Mouse (Mus musculus): ENCODE data around the gene Slpi. TPM values are rescaled to one million over a fixed set of nuclear protein-coding genes. Genes with fewer than 3 reads are reported as not detected.

Gene Slpi
- 0.66 and 0.75 TPM in 2 replicates for polyA plus RNA-seq (2015; fragmentation: Nextera tagmentation; extraction: Ambion mirVana)

- under 1% methylated on average over 17 of the region's 17 CpGs for WGBS
- Histone ChIP-seq H3K4me3 (ENCODE audit: low read length) (peak within 1 kb of the TSS; percentile 59), H3K27me3 (replicated peaks; ENCODE audit: control insufficient read depth, insufficient read depth, low read length) (peaks cover 3% of the 10 kb centered on the region; the same call in 1 of the 2 replicates), H3K27ac (ENCODE audit: low read depth, low read length) (peak within 1 kb of the TSS; percentile 76), H3K36me3 (ENCODE audit: control insufficient read depth, insufficient read depth, low read length) (no peaks in the 10 kb centered on the region), H3K4me2 (ENCODE audit: low read length) (peak within 1 kb of the TSS; percentile 81), H3K9ac (ENCODE audit: low read depth, low read length) (peak within 1 kb of the TSS; percentile 74), H3K9me3 (ENCODE audit: control insufficient read depth, low read length) (no peaks in the 10 kb centered on the region), H3K4me1 (ENCODE audit: control insufficient read depth, insufficient read depth, low read depth, low read length) (peaks cover 7% of the 10 kb centered on the region)
- ATAC-seq, result peak; percentile 68
Observed at GRCm38 (mm10) chr2:164389020-164389419, at the start of gene Slpi. TSS of gene Slpi (minus strand) at chr2:164389095.

- H3K4me3 ChIP-seq (ENCODE audit: low read length), result no peak overlapping the region
- H3K27ac ChIP-seq (ENCODE audit: low read depth, low read length), result no peak overlapping the region
- peaks cover 13% of the 10 kb centered on the region for H3K27me3 ChIP-seq (replicated peaks; ENCODE audit: control insufficient read depth, insufficient read depth, low read length)
- WGBS, result 77% methylated on average over 8 of the region's 8 CpGs
- no peak overlapping the region for H3K4me2 ChIP-seq (ENCODE audit: low read length)
- no peak overlapping the region for H3K9ac ChIP-seq (ENCODE audit: low read depth, low read length)
- ATAC-seq, result no peak
- peaks cover 17% of the 10 kb centered on the region for H3K4me1 ChIP-seq (ENCODE audit: control insufficient read depth, insufficient read depth, low read depth, low read length)
- H3K36me3 ChIP-seq (ENCODE audit: control insufficient read depth, insufficient read depth, low read length), result no peaks in the 10 kb centered on the region
- no peaks in the 10 kb centered on the region for H3K9me3 ChIP-seq (ENCODE audit: control insufficient read depth, low read length)
Observed at GRCm38 (mm10) chr2:164438257-164438656, 49.4 kb upstream of the Slpi start.

- peaks cover 14% of the 10 kb centered on the region for H3K4me1 ChIP-seq (ENCODE audit: control insufficient read depth, insufficient read depth, low read depth, low read length)
Observed at GRCm38 (mm10) chr2:164437710-164438109, 48.8 kb upstream of the Slpi start.

GRCm38 (mm10) chr2:164436961-164437360 lies 48.1 kb upstream of the Slpi start:
- Histone ChIP-seq H3K36me3 (ENCODE audit: control insufficient read depth, insufficient read depth, low read length) (no peaks in the 10 kb centered on the region), H3K27me3 (replicated peaks; ENCODE audit: control insufficient read depth, insufficient read depth, low read length) (peaks cover 11% of the 10 kb centered on the region), H3K4me1 (ENCODE audit: control insufficient read depth, insufficient read depth, low read depth, low read length) (peaks cover 7% of the 10 kb centered on the region), H3K4me2 (ENCODE audit: low read length) (no peak overlapping the region), H3K9ac (ENCODE audit: low read depth, low read length) (no peak overlapping the region; the same call in 1 of the 2 replicates), H3K4me3 (ENCODE audit: low read length) (no peak overlapping the region), H3K9me3 (ENCODE audit: control insufficient read depth, low read length) (no peaks in the 10 kb centered on the region), H3K27ac (ENCODE audit: low read depth, low read length) (peak overlapping the region; percentile 16; the same call in 1 of the 2 replicates)
- peak; percentile 40; the same call in 1 of the 2 replicates for ATAC-seq
- WGBS, result 61% methylated on average over 3 of the region's 3 CpGs

More at GRCm38 (mm10) chr2:164437710-164438109, 48.8 kb upstream of the Slpi start:
- Histone ChIP-seq H3K36me3 (ENCODE audit: control insufficient read depth, insufficient read depth, low read length) (no peaks in the 10 kb centered on the region), H3K4me3 (ENCODE audit: low read length) (no peak overlapping the region), H3K27ac (ENCODE audit: low read depth, low read length) (no peak overlapping the region), H3K27me3 (replicated peaks; ENCODE audit: control insufficient read depth, insufficient read depth, low read length) (peaks cover 13% of the 10 kb centered on the region), H3K4me2 (ENCODE audit: low read length) (no peak overlapping the region), H3K9ac (ENCODE audit: low read depth, low read length) (no peak overlapping the region), H3K9me3 (ENCODE audit: control insufficient read depth, low read length) (no peaks in the 10 kb centered on the region)
- WGBS, result 85% methylated on average over 6 of the region's 6 CpGs
- no peak for ATAC-seq

GRCm38 (mm10) chr2:164436215-164436913 lies 47.5 kb upstream of the Slpi start:
- WGBS, result 29% methylated on average over 8 of the region's 8 CpGs
- Histone ChIP-seq H3K36me3 (ENCODE audit: control insufficient read depth, insufficient read depth, low read length) (no peaks in the 10 kb centered on the region), H3K27ac (ENCODE audit: low read depth, low read length) (peak overlapping the region; percentile 48; the same call in 1 of the 2 replicates), H3K4me1 (ENCODE audit: control insufficient read depth, insufficient read depth, low read depth, low read length) (peaks cover 2% of the 10 kb centered on the region; the same call in 1 of the 2 replicates), H3K27me3 (replicated peaks; ENCODE audit: control insufficient read depth, insufficient read depth, low read length) (peaks cover 5% of the 10 kb centered on the region), H3K9me3 (ENCODE audit: control insufficient read depth, low read length) (no peaks in the 10 kb centered on the region), H3K4me2 (ENCODE audit: low read length) (no peak overlapping the region), H3K9ac (ENCODE audit: low read depth, low read length) (no peak overlapping the region; the same call in 1 of the 2 replicates), H3K4me3 (ENCODE audit: low read length) (no peak overlapping the region)
- ATAC-seq, result 0 out of 2 replicates have a peak, but pooled peaks have one; percentile 24

- no peak overlapping the region for H3K9ac ChIP-seq (ENCODE audit: low read depth, low read length)
- H3K27ac ChIP-seq (ENCODE audit: low read depth, low read length), result no peak overlapping the region
- ATAC-seq, result no peak
- H3K4me3 ChIP-seq (ENCODE audit: low read length), result no peak overlapping the region
- no peaks in the 10 kb centered on the region for H3K27me3 ChIP-seq (replicated peaks; ENCODE audit: control insufficient read depth, insufficient read depth, low read length)
- no peak overlapping the region for H3K4me2 ChIP-seq (ENCODE audit: low read length)
- WGBS, result 57% methylated on average over 5 of the region's 5 CpGs
- H3K9me3 ChIP-seq (ENCODE audit: control insufficient read depth, low read length), result no peaks in the 10 kb centered on the region
- H3K36me3 ChIP-seq (ENCODE audit: control insufficient read depth, insufficient read depth, low read length), result no peaks in the 10 kb centered on the region
- H3K4me1 ChIP-seq (ENCODE audit: control insufficient read depth, insufficient read depth, low read depth, low read length), result no peaks in the 10 kb centered on the region
Observed at GRCm38 (mm10) chr2:164435216-164436090, 46.6 kb upstream of the Slpi start.

- H3K9ac ChIP-seq (ENCODE audit: low read depth, low read length), result no peak overlapping the region
Observed at GRCm38 (mm10) chr2:164434681-164435080, 45.8 kb upstream of the Slpi start.

GRCm38 (mm10) chr2:164433278-164433895 lies 44.5 kb upstream of the Slpi start:
- no peaks in the 10 kb centered on the region for H3K9me3 ChIP-seq (ENCODE audit: control insufficient read depth, low read length)
- no peaks in the 10 kb centered on the region for H3K4me1 ChIP-seq (ENCODE audit: control insufficient read depth, insufficient read depth, low read depth, low read length)
- H3K36me3 ChIP-seq (ENCODE audit: control insufficient read depth, insufficient read depth, low read length), result no peaks in the 10 kb centered on the region
- ATAC-seq, result no peak
- no peak overlapping the region for H3K4me3 ChIP-seq (ENCODE audit: low read length)
- H3K4me2 ChIP-seq (ENCODE audit: low read length), result no peak overlapping the region
- no peak overlapping the region for H3K27ac ChIP-seq (ENCODE audit: low read depth, low read length)
- 89% methylated on average over 9 of the region's 9 CpGs for WGBS
- no peak overlapping the region for H3K9ac ChIP-seq (ENCODE audit: low read depth, low read length)
- no peaks in the 10 kb centered on the region for H3K27me3 ChIP-seq (replicated peaks; ENCODE audit: control insufficient read depth, insufficient read depth, low read length)

More at GRCm38 (mm10) chr2:164434681-164435080, 45.8 kb upstream of the Slpi start:
- no peak overlapping the region for H3K4me3 ChIP-seq (ENCODE audit: low read length)
- no peak overlapping the region for H3K27ac ChIP-seq (ENCODE audit: low read depth, low read length)
- H3K9me3 ChIP-seq (ENCODE audit: control insufficient read depth, low read length), result no peaks in the 10 kb centered on the region
- no peaks in the 10 kb centered on the region for H3K4me1 ChIP-seq (ENCODE audit: control insufficient read depth, insufficient read depth, low read depth, low read length)
- no peaks in the 10 kb centered on the region for H3K36me3 ChIP-seq (ENCODE audit: control insufficient read depth, insufficient read depth, low read length)
- 88% methylated on average over 3 of the region's 3 CpGs for WGBS
- no peaks in the 10 kb centered on the region for H3K27me3 ChIP-seq (replicated peaks; ENCODE audit: control insufficient read depth, insufficient read depth, low read length)
- no peak overlapping the region for H3K4me2 ChIP-seq (ENCODE audit: low read length)
- no peak for ATAC-seq

Measured in hindbrain, embryonic 16.5 days (tissue).